Mouse (Mus musculus): ENCODE measurements at regions not wholly inside any gene's neighbourhood (a gene's known extent, or its start where the extent isn't known, plus 50 kb on each side); places are given as distances from the start of the nearest gene placed in this dataset.

GRCm38 (mm10) chr10:19068377-19068776 is 52.9 kb upstream of the Tnfaip3 start:
- no peak for TF ChIP-seq CTCF (IDR thresholded peaks at IDR 0.05; ENCODE audit: insufficient read depth, low read length)
- TF ChIP-seq POLR2A (IDR thresholded peaks at IDR 0.05; ENCODE audit: borderline replicate concordance, extremely low read depth, low read depth, low read length), result no peak
